Mouse (Mus musculus): Measurements from ENCODE around the gene Cdrt4. TPM values are rescaled to one million over a fixed set of nuclear protein-coding genes. Genes with fewer than 3 reads are reported as not detected.

The Cdrt4 gene
- total RNA-seq, 4 experiments from 2014 or later = not detected

GRCm38 (mm10) chr11:62940176-62940575 lies 10.8 kb upstream of the Cdrt4 start:
- DNase-seq (ENCODE audit: low spot score) = no peak

DNA sequence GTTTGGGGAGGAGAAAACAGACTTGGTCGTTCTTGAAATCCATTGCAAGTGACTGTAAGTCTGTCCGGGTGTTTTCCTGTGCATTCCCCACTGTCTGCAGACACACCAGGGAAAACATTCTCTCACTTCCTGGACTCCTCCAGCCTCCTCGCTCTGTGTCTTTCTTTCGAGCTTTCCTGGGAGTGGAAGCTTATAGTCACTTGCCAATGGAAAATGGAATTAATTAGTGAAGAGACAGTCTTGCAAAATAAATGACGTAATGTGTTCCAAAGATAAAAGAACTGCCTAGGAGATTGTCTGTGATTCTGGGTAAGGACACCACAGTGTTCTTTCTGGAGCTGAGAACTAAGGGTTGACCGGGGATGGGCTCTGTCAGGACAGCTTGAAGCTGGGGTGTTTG lies 7.5 kb upstream of the Cdrt4 start:
- DNase-seq (ENCODE audit: low spot score) = peak; percentile 60

DNA sequence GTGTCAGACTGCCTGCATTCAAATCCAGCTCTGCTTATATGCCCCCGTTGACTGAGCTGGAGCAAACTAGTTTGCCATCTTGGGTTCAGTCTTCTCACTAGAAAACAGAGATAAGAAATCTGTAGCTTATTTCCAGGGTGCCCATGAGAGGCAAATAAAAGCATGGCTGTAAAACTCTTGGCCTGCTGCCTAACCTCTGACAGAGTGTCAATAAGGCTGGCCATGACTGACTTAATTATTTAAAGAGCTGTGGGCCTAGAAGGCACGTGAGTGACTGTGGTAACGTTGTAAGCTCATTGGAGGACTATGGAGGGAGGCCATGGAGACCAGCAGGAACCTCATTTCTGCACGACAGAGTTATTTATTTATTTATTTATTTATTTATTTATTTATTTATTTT lies 5.5 kb upstream of the Cdrt4 start:
- no peak for DNase-seq (ENCODE audit: low spot score)

- DNase-seq (ENCODE audit: low spot score) = peak; percentile 33
Observed at GRCm38 (mm10) chr11:62949548-62949947, 1.4 kb upstream of the Cdrt4 start.

DNA sequence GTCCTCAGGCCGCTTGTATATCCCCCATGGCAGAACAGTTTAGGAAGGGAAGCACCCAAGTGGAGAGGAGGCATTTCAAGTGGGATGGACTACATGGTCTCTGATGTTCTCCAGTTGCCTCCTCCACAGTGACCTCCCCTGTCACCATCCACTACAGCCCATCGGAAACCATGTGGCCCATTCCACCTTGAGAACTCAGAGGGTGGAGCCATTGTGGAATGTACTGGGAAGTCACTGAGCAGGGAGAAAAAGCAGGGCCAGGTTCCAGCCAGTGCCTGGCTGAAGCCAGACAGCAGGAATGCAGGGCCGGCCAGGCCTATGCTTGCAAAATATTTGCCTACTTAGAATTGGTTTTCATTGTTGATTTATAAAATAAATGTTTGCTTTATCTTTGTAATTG lies 3.8 kb downstream of the Cdrt4 start:
- no peak for DNase-seq (ENCODE audit: low spot score)

DNA sequence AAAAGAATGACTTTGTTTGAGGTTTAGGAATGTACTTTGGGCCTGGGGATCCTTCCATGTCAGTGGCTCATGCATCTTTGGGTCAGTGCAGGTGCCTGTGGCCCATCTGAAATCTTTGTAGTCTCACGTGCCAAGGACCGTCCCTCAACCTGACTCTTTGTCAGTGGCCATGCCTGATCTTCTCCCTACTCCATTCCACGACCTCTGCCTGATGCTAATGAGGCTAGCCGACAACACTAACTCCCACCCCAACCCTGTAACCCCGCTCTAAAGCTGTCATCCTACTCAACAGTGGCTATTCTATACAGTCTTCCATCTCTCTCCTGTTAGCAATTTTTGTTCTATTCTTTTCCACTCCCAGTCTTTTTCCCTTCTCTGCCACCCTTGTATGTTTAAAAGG lies 4.2 kb downstream of the Cdrt4 start:
- no peak for DNase-seq (ENCODE audit: low spot score)

- DNase-seq (ENCODE audit: low spot score) = no peak
Observed at GRCm38 (mm10) chr11:62955776-62956175, 4.8 kb downstream of the Cdrt4 start.

DNA sequence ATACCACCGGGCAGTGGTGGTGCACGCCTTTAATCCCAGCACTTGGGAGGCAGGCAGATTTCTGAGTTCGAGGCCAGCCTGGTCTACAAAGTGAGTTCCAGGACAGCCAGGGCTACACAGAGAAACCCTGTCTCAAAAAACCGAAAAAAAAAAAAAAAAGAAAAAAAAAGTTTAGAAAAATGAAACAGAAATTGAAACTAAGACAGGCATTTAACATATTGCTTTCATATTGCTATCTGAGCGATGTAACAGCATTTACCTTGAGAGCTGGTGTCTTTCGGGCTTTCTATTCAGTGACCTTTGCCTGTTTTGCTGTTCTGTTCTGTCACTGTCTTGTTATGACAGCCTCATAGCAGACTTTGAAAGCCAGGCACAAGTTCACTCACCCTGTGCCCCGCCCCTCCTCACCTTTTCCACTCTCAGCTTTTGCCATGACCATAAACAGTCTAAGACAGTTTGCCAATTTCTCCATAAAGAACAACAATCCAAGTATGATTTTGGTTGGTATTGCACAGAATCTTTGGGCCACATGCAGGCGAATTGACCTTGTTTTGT lies 6.7 kb downstream of the Cdrt4 start:
- DNase-seq (ENCODE audit: low spot score) = no peak

DNA sequence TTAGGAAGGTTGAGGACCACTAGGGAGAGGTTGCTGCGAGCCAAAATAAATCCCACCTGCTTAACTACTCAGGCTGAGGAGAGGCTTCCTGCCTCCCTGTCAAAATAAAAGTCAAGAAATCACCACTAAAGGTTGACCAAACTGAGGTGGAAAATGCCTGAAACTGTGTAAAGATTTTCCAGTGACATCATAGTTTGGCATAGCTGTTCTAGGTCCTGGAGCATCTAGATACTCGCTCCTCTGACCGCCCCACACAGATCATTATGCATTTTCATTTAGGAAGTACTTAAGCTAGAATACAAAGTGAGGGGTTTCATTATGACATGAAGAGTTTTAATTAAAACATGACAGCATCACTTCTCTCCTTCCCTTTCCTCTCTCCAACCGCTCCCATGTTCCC lies 12.3 kb downstream of the Cdrt4 start:
- no peak for DNase-seq (ENCODE audit: low spot score)

- DNase-seq (ENCODE audit: low spot score) = no peak
Observed at GRCm38 (mm10) chr11:62966424-62966764, 15.4 kb downstream of the Cdrt4 start.

- DNase-seq (ENCODE audit: low spot score) = peak; percentile 48
Observed at GRCm38 (mm10) chr11:62966765-62967633, 16.0 kb downstream of the Cdrt4 start.

DNA sequence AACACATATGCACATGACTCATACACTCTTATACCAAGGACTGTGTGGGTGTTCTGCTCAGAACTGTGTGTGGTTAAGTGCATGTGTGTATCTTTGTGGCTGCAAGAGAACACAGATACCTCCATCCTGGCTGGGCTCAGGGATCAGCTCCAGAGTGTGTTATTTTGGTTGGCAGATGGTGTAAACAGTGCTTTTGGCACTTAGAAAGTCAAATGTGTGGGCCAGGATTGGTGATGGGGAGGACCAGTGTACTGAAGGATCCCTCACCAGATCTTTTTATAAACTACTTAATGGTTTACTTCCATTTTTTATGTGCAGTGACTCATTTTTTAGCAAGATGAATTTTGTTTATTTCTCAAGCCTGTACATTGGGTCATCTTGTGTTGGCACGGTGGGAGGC lies 26.2 kb downstream of the Cdrt4 start:
- DNase-seq (ENCODE audit: low spot score) = no peak

GRCm38 (mm10) chr11:62978886-62979285 lies 27.9 kb downstream of the Cdrt4 start:
- no peak for DNase-seq (ENCODE audit: low spot score)

GRCm38 (mm10) chr11:62981729-62982128 lies 30.7 kb downstream of the Cdrt4 start:
- DNase-seq (ENCODE audit: low spot score) = no peak

DNA sequence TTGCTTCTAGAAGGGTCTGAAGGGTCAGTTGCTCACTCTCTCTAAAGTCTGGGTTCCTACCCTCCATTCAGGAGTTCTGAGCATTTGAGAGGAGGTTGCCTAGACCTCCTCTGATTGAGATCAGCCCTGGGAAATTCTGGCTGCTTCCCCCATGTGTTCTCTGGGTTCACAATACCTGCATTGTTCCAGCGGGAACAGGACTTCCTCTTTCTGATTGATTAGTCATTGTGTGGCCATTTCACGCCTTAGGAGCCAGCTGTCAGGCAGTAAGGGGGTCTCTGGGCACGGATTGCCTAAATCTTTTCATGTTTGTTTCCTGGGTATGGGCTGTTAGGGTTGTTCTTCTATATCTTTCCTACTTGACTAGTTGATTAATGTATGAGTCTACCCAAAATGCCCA lies 32.8 kb downstream of the Cdrt4 start:
- no peak for DNase-seq (ENCODE audit: low spot score)

DNA sequence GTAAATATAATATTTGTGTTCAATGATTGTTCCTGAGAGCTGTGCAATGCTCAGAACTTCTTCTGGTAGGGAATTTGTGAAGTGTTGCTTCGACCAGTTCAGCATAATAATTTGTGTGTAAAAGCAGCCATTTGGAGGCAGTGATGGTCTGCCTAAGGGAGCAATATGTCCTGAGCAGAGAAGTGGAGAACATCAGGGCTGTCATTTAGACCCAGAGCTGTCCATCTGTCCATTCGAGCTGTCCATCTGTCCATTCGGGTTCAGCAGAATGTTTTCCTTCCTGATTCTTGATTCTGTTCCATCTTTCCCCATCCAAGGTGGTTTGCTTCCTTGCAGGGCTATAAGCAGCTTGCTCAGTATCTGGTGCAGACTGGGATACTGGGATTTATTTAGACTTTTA lies 33.4 kb downstream of the Cdrt4 start:
- no peak for DNase-seq (ENCODE audit: low spot score)

- DNase-seq (ENCODE audit: low spot score) = no peak
Observed at GRCm38 (mm10) chr11:62985075-62985474, 34.1 kb downstream of the Cdrt4 start.

DNA sequence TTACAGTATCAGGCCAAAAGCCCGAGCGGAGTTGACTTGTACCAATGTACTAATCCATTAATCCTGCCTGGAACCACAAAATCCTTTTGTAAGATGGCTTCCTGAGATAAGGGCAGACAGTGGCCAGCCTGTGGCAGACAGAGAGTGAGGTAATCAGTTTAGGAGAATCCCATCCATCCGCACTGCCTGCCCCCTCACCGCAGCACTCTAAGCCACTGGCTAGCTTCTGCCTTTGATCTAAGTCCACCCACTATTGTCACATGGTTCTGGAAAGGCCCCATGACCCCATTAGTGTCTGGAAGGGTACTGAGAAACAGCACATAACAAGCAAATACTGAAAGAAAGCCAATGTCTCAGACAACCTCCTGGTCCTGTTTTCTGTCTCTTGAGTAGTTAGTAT lies 35.6 kb downstream of the Cdrt4 start:
- no peak for DNase-seq (ENCODE audit: low spot score)

DNA sequence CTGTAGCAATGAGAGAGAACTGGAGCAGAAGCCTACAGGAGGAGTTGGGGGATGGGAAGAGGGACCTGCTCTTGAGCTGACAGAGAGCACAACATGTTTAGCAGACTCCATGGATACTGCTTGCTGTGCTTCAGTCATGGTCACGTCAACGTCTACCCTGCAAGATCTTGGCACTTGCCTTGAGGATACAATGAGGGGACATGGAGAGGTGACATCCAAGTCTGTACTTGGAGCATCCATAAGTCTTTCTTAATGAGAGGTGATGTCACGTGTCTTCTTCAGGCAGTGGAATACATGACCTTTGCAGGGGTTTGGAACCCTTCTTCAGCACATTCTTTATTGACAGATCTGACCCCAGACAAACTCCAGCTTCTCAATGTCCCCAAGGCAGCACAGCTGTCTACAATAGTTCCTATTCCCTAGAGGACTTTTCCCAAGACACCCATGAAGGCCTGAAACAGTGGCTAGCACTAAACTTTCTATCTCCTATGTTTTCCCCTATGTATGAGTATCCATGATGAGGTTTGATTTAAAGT lies 39.2 kb downstream of the Cdrt4 start:
- no peak for DNase-seq (ENCODE audit: low spot score)

- no peak for DNase-seq (ENCODE audit: low spot score)
Observed at GRCm38 (mm10) chr11:62990811-62991210, 39.8 kb downstream of the Cdrt4 start.

DNA sequence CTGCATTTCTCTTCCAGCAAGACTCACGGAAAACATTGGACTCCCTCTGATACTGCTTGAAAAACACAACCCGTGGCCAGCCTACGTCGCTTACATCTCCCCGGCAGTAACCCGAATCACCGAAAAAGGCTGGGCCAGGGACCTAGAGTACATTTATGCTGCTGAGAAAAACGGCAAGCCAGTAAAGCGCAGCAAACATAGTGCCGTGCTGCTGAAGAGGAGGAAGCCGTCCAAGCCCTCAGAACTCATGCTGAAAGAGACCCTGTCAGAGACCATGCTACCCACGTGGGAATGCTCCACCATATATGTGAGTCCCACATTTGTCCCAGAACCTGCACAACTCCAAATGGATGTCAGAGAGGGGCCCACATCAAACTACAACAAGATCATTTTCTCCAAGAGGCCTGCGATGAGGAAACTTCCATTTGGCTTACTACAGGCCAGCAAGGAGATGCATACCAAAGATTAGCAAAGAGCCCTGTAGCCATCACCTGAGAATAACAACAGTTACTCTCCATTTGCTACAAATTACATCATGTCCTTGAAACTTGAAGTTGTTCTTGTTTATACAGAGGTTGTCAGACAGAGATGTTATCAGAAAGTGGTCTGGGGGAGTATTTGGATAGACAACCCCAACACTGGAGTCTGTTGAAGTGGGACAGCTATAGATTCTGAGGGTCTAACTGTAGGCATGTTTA lies 41.7 kb downstream of the Cdrt4 start:
- DNase-seq (ENCODE audit: low spot score) = no peak

GRCm38 (mm10) chr11:62995066-62995754 lies 44.2 kb downstream of the Cdrt4 start:
- no peak for DNase-seq (ENCODE audit: low spot score)
